Mouse (Mus musculus) lung, postnatal 0 days (tissue): ENCODE results near the gene Snrpd2. TPM values are rescaled to one million over a fixed set of nuclear protein-coding genes. Genes with fewer than 3 reads are reported as not detected.

ENCODE experiments used
- ATAC-seq: fragments of 200-750 bp; cut with Nextera tagmentation; 2 replicates; pipeline ENCODE4 v1.8.0; 2017; ENCODE audit warnings: moderate library complexity
- DNase-seq: peaks from one replicate; pipeline ENCODE4 v3.0.0-alpha.2; 2016; ENCODE audit warnings: low spot score
- H3K27ac ChIP-seq: fragments of 300-500 bp; sonication (generic); 2 replicates; pipeline ENCODE4 v1.5.1; 2014; ENCODE audit warnings: antibody characterized with exemption, mild to moderate bottlenecking, low read length, mixed read lengths
- H3K27me3 ChIP-seq: fragments of 300-500 bp; sonication (generic); replicated peaks from 2 replicates; pipeline ENCODE4 v1.6.1; 2014; ENCODE audit warnings: low read length, mixed read lengths; ENCODE audit not compliant: insufficient read depth
- H3K36me3 ChIP-seq: fragments of 300-500 bp; sonication (generic); 2 replicates; pipeline ENCODE4 v1.6.1; 2014; ENCODE audit warnings: low read length, mixed read lengths; ENCODE audit not compliant: insufficient read depth
- H3K4me1 ChIP-seq: fragments of 300-500 bp; sonication (generic); 2 replicates; pipeline ENCODE4 v1.6.1; 2014; ENCODE audit warnings: antibody characterized with exemption, low read depth, low read length, mixed read lengths; ENCODE audit not compliant: insufficient read depth
- H3K4me2 ChIP-seq: fragments of 300-500 bp; sonication (generic); replicated peaks from 2 replicates; pipeline ENCODE4 v1.6.1; 2014; ENCODE audit warnings: low read depth, mild to moderate bottlenecking, low read length, moderate library complexity, mixed read lengths
- H3K4me3 ChIP-seq: fragments of 300-500 bp; sonication (generic); 2 replicates; pipeline ENCODE4 v1.5.1; 2014; ENCODE audit warnings: low read depth, low read length
- H3K9ac ChIP-seq: fragments of 300-500 bp; sonication (generic); replicated peaks from 2 replicates; pipeline ENCODE4 v1.6.1; 2014; ENCODE audit warnings: low read depth, mild to moderate bottlenecking
- H3K9me3 ChIP-seq: fragments of 300-500 bp; sonication (generic); 2 replicates; pipeline ENCODE4 v1.6.1; 2016; ENCODE audit warnings: low read length, mixed read lengths
- CTCF ChIP-seq: IDR thresholded peaks from 2 replicates; pipeline ENCODE4 v1.5.1; 2016; ENCODE audit warnings: antibody characterized with exemption, mild to moderate bottlenecking
- EP300 ChIP-seq: IDR thresholded peaks from 2 replicates; pipeline ENCODE4 v1.6.1; 2016; ENCODE audit warnings: antibody characterized with exemption, mild to moderate bottlenecking, control low read depth
- WGBS: fragments of 180-500 bp; shearing (Covaris S2); extraction: QIAGEN DNeasy Blood & Tissue Kit; methylation state at CpG from one replicate; pipeline ENCODE4 v1.1.7; 2014; 5-methylcytosine and 5-hydroxymethylcytosine counted together
- polyA plus RNA-seq: library from polyadenylated mRNA; unstranded; fragments of >200 nt; fragmentation: Nextera tagmentation; extraction: Ambion mirVana; gene quantifications from 2 replicates; pipeline ENCODE4 v1.2.1, GENCODE M21; 2015

Gene Snrpd2
- polyA plus RNA-seq, 1 experiment from 2014 or later, result 63.2 TPM

GRCm38 (mm10) chr7:19129396-19129795 is 20.1 kb upstream of the Snrpd2 start:
- Histone ChIP-seq H3K27ac (no peak overlapping the region), H3K9me3 (no peaks in the 10 kb centered on the region), H3K27me3 (no peaks in the 10 kb centered on the region), H3K4me2 (no peak overlapping the region), H3K9ac (no peak overlapping the region), H3K4me3 (no peak overlapping the region), H3K36me3 (no peaks in the 10 kb centered on the region), H3K4me1 (peaks cover 5% of the 10 kb centered on the region; the same call in 1 of the 2 replicates)
- TF ChIP-seq EP300 (no peak), CTCF (no peak)
- no peak for ATAC-seq
- no peak for DNase-seq
- WGBS, result 85% methylated on average over 5 of the region's 5 CpGs

- 23% methylated on average over 4 of the region's 4 CpGs for WGBS
- Histone ChIP-seq H3K27ac (peak overlapping the region; percentile 74), H3K27me3 (no peaks in the 10 kb centered on the region), H3K4me2 (peak overlapping the region; percentile 67), H3K9ac (no peak overlapping the region), H3K4me1 (peaks cover 5% of the 10 kb centered on the region; the same call in 1 of the 2 replicates), H3K9me3 (no peaks in the 10 kb centered on the region), H3K36me3 (no peaks in the 10 kb centered on the region), H3K4me3 (peak overlapping the region; percentile 23; the same call in 1 of the 2 replicates)
- ATAC-seq, result no peak
- no peak for DNase-seq
- TF ChIP-seq CTCF (peak; percentile 49), EP300 (no peak)
Measured at GRCm38 (mm10) chr7:19130657-19131056, 18.9 kb upstream of the Snrpd2 start.

GRCm38 (mm10) chr7:19131324-19131848 is 18.1 kb upstream of the Snrpd2 start:
- ATAC-seq, result peak; percentile 99
- peak; percentile 100 for DNase-seq
- peaks cover 3% of the 10 kb centered on the region; the same call in 1 of the 2 replicates for H3K36me3 ChIP-seq

GRCm38 (mm10) chr7:19136168-19136567 is 13.4 kb upstream of the Snrpd2 start:
- DNase-seq (no peak), ATAC-seq (no peak)
- 93% methylated on average over 13 of the region's 13 CpGs for WGBS
- H3K4me1 ChIP-seq, result peaks cover 5% of the 10 kb centered on the region; the same call in 1 of the 2 replicates
- H3K9me3 ChIP-seq, result no peaks in the 10 kb centered on the region
- H3K4me2 ChIP-seq, result no peak overlapping the region
- peaks cover 13% of the 10 kb centered on the region; the same call in 1 of the 2 replicates for H3K36me3 ChIP-seq
- TF ChIP-seq CTCF (no peak), EP300 (no peak)
- H3K4me3 ChIP-seq, result no peak overlapping the region
- no peak overlapping the region for H3K9ac ChIP-seq
- no peaks in the 10 kb centered on the region for H3K27me3 ChIP-seq
- no peak overlapping the region for H3K27ac ChIP-seq

More at GRCm38 (mm10) chr7:19131324-19131848, 18.1 kb upstream of the Snrpd2 start:
- H3K4me2 ChIP-seq, result peak overlapping the region; percentile 67
- peaks cover 5% of the 10 kb centered on the region; the same call in 1 of the 2 replicates for H3K4me1 ChIP-seq
- peak overlapping the region; percentile 41 for H3K4me3 ChIP-seq
- 0% methylated on average over 39 of the region's 39 CpGs for whole genome bisulfite sequencing
- no peaks in the 10 kb centered on the region for H3K27me3 ChIP-seq
- H3K9me3 ChIP-seq, result no peaks in the 10 kb centered on the region
- H3K27ac ChIP-seq, result peak overlapping the region; percentile 74
- H3K9ac ChIP-seq, result peak overlapping the region; percentile 26; the same call in 1 of the 2 replicates
- TF ChIP-seq EP300 (peak; percentile 71), CTCF (peak; percentile 94)

- Histone ChIP-seq H3K27me3 (no peaks in the 10 kb centered on the region), H3K27ac (no peak overlapping the region), H3K9ac (no peak overlapping the region), H3K4me3 (no peak overlapping the region), H3K4me2 (no peak overlapping the region), H3K9me3 (no peaks in the 10 kb centered on the region), H3K36me3 (peaks cover 13% of the 10 kb centered on the region; the same call in 1 of the 2 replicates), H3K4me1 (peaks cover 4% of the 10 kb centered on the region; the same call in 1 of the 2 replicates)
- ATAC-seq (no peak), DNase-seq (no peak)
- 88% methylated on average over 38 of the region's 38 CpGs for WGBS
- TF ChIP-seq EP300 (no peak), CTCF (no peak)
Measured at GRCm38 (mm10) chr7:19136673-19137334, 12.7 kb upstream of the Snrpd2 start.

- 56% methylated on average over 5 of the region's 5 CpGs for WGBS
- H3K27ac ChIP-seq, result no peak overlapping the region
- ATAC-seq, result no peak
- TF ChIP-seq CTCF (peak; percentile 61), EP300 (no peak)
- H3K9ac ChIP-seq, result no peak overlapping the region
- no peak overlapping the region for H3K4me3 ChIP-seq
- no peaks in the 10 kb centered on the region for H3K4me1 ChIP-seq
- no peak overlapping the region for H3K4me2 ChIP-seq
- H3K27me3 ChIP-seq, result no peaks in the 10 kb centered on the region
- DNase-seq, result peak; percentile 37
- H3K36me3 ChIP-seq, result peaks cover 13% of the 10 kb centered on the region; the same call in 1 of the 2 replicates
- no peaks in the 10 kb centered on the region for H3K9me3 ChIP-seq
Measured at GRCm38 (mm10) chr7:19137380-19137779, 12.1 kb upstream of the Snrpd2 start.
